Mouse (Mus musculus) MEL (cell line): ENCODE data around the gene Dock3.

ENCODE experiments used
- CTCF ChIP-seq, 3 experiments: IDR thresholded peaks in 2 of 3; conservative IDR thresholded peaks in 1 of 3; 2 replicates each; pipeline ENCODE4 v1.5.1; 2011 to 2012; ENCODE audit warnings: low read length in 3 of 3, low read depth in 2 of 3, mild to moderate bottlenecking in 2 of 3, improper control_type of control experiment in 1 of 3, inconsistent platforms in 1 of 3, mixed read lengths in 1 of 3, moderate library complexity in 1 of 3; ENCODE audit not compliant: control insufficient read depth in 1 of 3, insufficient read depth in 1 of 3, poor library complexity in 1 of 3, severe bottlenecking in 1 of 3
- EP300 ChIP-seq, 2 experiments: IDR thresholded peaks; 2 replicates each; pipeline ENCODE4 v1.6.1; 2011; ENCODE audit warnings: improper control_type of control experiment in 2 of 2, low read length in 2 of 2, low read depth in 1 of 2, mild to moderate bottlenecking in 1 of 2
- MEF2A ChIP-seq: IDR thresholded peaks from 2 replicates; pipeline ENCODE4 v1.6.1; 2014; ENCODE audit warnings: low read depth, mild to moderate bottlenecking, inconsistent platforms, low read length, improper control_type of control experiment; ENCODE audit not compliant: poor library complexity, insufficient replicate concordance, severe bottlenecking; ENCODE audit errors: extremely low read depth
- NRF1 ChIP-seq: IDR thresholded peaks from 2 replicates; pipeline ENCODE4 v1.6.1; 2014; ENCODE audit warnings: low read depth, mild to moderate bottlenecking, inconsistent platforms, low read length, improper control_type of control experiment, moderate library complexity; ENCODE audit not compliant: poor library complexity, insufficient read depth, severe bottlenecking
- POLR2A ChIP-seq, 2 experiments: IDR thresholded peaks; 2 replicates each; pipeline ENCODE4 v1.6.1; 2011 to 2012; ENCODE audit warnings: low read length in 2 of 2, mild to moderate bottlenecking in 2 of 2, control low read depth in 1 of 2, improper control_type of control experiment in 1 of 2, low read depth in 1 of 2, moderate library complexity in 1 of 2; ENCODE audit not compliant: control insufficient read depth in 1 of 2, insufficient read depth in 1 of 2, poor library complexity in 1 of 2
- SMC3 ChIP-seq: IDR thresholded peaks from 2 replicates; pipeline ENCODE4 v1.6.1; 2011; ENCODE audit warnings: low read depth, low read length, improper control_type of control experiment
- TCF12 ChIP-seq: IDR thresholded peaks from 2 replicates; pipeline ENCODE4 v1.6.1; 2014; ENCODE audit warnings: low read depth, mild to moderate bottlenecking, inconsistent platforms, low read length, improper control_type of control experiment, moderate library complexity
- USF2 ChIP-seq, 2 experiments: IDR thresholded peaks; 2 replicates each; pipeline ENCODE4 v1.6.1; 2011 to 2012; ENCODE audit warnings: improper control_type of control experiment in 2 of 2, low read length in 2 of 2, borderline replicate concordance in 1 of 2, inconsistent platforms in 1 of 2, low read depth in 1 of 2, mild to moderate bottlenecking in 1 of 2; ENCODE audit not compliant: insufficient read depth in 1 of 2
- ZC3H11A ChIP-seq: IDR thresholded peaks from 2 replicates; pipeline ENCODE4 v1.6.1; 2012; ENCODE audit warnings: low read depth, mild to moderate bottlenecking, inconsistent platforms, low read length, improper control_type of control experiment
- ZNF384 ChIP-seq: IDR thresholded peaks from 2 replicates; pipeline ENCODE4 v1.6.1; 2012; ENCODE audit warnings: low read depth, mild to moderate bottlenecking, inconsistent platforms, low read length, improper control_type of control experiment

GRCm38 (mm10) chr9:106888346-106888745 is 343.4 kb downstream of the Dock3 start:
- no peak for TF ChIP-seq EP300 (IDR thresholded peaks at IDR 0.05; ENCODE audit: low read depth in 1 of 2, low read length in 2 of 2)
- no peak for TF ChIP-seq USF2 (IDR thresholded peaks at IDR 0.05; ENCODE audit: borderline replicate concordance in 1 of 2, insufficient read depth in 1 of 2, low read depth in 1 of 2, low read length in 2 of 2)
- no peak for TF ChIP-seq NRF1
- no peak for TF ChIP-seq TCF12
- no peak for TF ChIP-seq ZNF384
- no peak for TF ChIP-seq CTCF (IDR thresholded peaks at IDR 0.05 in 2 of 3, conservative IDR thresholded peaks at IDR 0.05 in 1 of 3; ENCODE audit: control insufficient read depth in 1 of 3, insufficient read depth in 1 of 3, low read depth in 2 of 3, low read length in 3 of 3, poor library complexity in 1 of 3, severe bottlenecking in 1 of 3)
- TF ChIP-seq POLR2A (IDR thresholded peaks at IDR 0.05; ENCODE audit: control insufficient read depth in 1 of 2, insufficient read depth in 1 of 2, low read depth in 1 of 2, low read length in 2 of 2, poor library complexity in 1 of 2) = no peak
- TF ChIP-seq SMC3 = no peak
- no peak for TF ChIP-seq ZC3H11A
- no peak for TF ChIP-seq MEF2A
